Mouse (Mus musculus): ENCODE data around the gene Fam19a1.

- no peak for TF ChIP-seq TAL1 (IDR thresholded peaks at IDR 0.05; ENCODE audit: low read length)
- no peak for TF ChIP-seq GATA1 (IDR thresholded peaks at IDR 0.05; ENCODE audit: low read length)
Measured at GRCm38 (mm10) chr6:96580726-96581125, 467.8 kb downstream of the Fam19a1 start.
